13 mouse cellular contexts compared by ENCODE assay signal in genomic region chr13:54345885-54346647, GRCm38 (mm10). TPM values are rescaled to one million over a fixed set of nuclear protein-coding genes. Genes with fewer than 3 reads are reported as not detected.
A peak's percentile ranks its signal among the peaks of the same experiment; 100 is the strongest.
DNase-seq lines count a peak whose midpoint lies in the region; ATAC-seq and TF ChIP-seq lines count a peak whose summit lies in the region.
"Had no signal": no experiment of that assay in that cellular context is flagged by ENCODE, and none has a peak within 500 bp of the region (broad histone marks: within the 10 kb centered on the region; RNA-seq: fewer than 3 reads in every experiment).

No protein-coding gene starts in this region.

- H3K9ac ChIP-seq in forebrain, embryonic 12.5 days = no peak overlapping the region
- H3K9ac ChIP-seq in hindbrain, postnatal 0 days (replicated peaks; ENCODE audit: low read length) = no peak overlapping the region
- H3K9ac ChIP-seq in neural tube, embryonic 14.5 days (replicated peaks; ENCODE audit: low read depth, low read length) = no peak overlapping the region

- TF ChIP-seq CTCF in hindbrain, postnatal 0 days (IDR thresholded peaks at IDR 0.05; ENCODE audit: low read depth) = no peak

- H3K4me2 ChIP-seq in forebrain, embryonic 12.5 days = no peak overlapping the region
- no peak overlapping the region for H3K4me2 ChIP-seq in hindbrain, postnatal 0 days (ENCODE audit: low read depth, low read length)
- H3K4me2 ChIP-seq in neural tube, embryonic 14.5 days (ENCODE audit: low read depth, low read length) = no peak overlapping the region

- H3K27ac ChIP-seq in forebrain, embryonic 12.5 days = peak overlapping the region; percentile 75
- H3K27ac ChIP-seq in hindbrain, postnatal 0 days = peak overlapping the region; percentile 45; the same call in 1 of the 2 replicates
- H3K27ac ChIP-seq in neural tube, embryonic 14.5 days (ENCODE audit: low read depth, low read length) = no peak overlapping the region

- H3K4me1 ChIP-seq in forebrain, embryonic 12.5 days = peaks cover 19% of the 10 kb centered on the region; the same call in 1 of the 2 replicates
- no peaks in the 10 kb centered on the region for H3K4me1 ChIP-seq in hindbrain, postnatal 0 days (ENCODE audit: insufficient read depth, low read length)
- H3K4me1 ChIP-seq in neural tube, embryonic 14.5 days (ENCODE audit: control insufficient read depth, insufficient read depth, low read length) = no peaks in the 10 kb centered on the region

- H3K36me3 ChIP-seq in forebrain, embryonic 12.5 days (replicated peaks) = no peaks in the 10 kb centered on the region
- H3K36me3 ChIP-seq in hindbrain, postnatal 0 days (ENCODE audit: insufficient read depth, low read length) = no peaks in the 10 kb centered on the region
- no peaks in the 10 kb centered on the region for H3K36me3 ChIP-seq in neural tube, embryonic 14.5 days (ENCODE audit: control insufficient read depth, insufficient read depth, low read length)

- WGBS in forebrain, embryonic 12.5 days = 53% methylated on average over 15 of the region's 15 CpGs
- 35% methylated on average over 15 of the region's 15 CpGs for WGBS in hindbrain, postnatal 0 days
- 35% methylated on average over 15 of the region's 15 CpGs for WGBS in neural tube, embryonic 14.5 days

- H3K4me3 ChIP-seq in forebrain, embryonic 12.5 days (replicated peaks) = no peak overlapping the region
- no peak overlapping the region for H3K4me3 ChIP-seq in hindbrain, postnatal 0 days (ENCODE audit: low read length)
- H3K4me3 ChIP-seq in neural tube, embryonic 14.5 days (ENCODE audit: low read depth, low read length) = no peak overlapping the region

- no peaks in the 10 kb centered on the region for H3K27me3 ChIP-seq in forebrain, embryonic 12.5 days
- no peaks in the 10 kb centered on the region for H3K27me3 ChIP-seq in hindbrain, postnatal 0 days (ENCODE audit: insufficient read depth, low read length)
- no peaks in the 10 kb centered on the region for H3K27me3 ChIP-seq in neural tube, embryonic 14.5 days (ENCODE audit: control insufficient read depth, insufficient read depth, low read length)

- peak; percentile 96 for ATAC-seq in forebrain, embryonic 12.5 days (ENCODE audit: low FRiP score)
- peak; percentile 89 for ATAC-seq in hindbrain, postnatal 0 days
- peak; percentile 73; the same call in 1 of the 2 replicates for ATAC-seq in neural tube, embryonic 14.5 days (ENCODE audit: low read depth)

- peak; percentile 34 for DNase-seq in right cerebral cortex, postnatal 4 days
- no peak for DNase-seq in right cerebral cortex, adult 18-20 months
- DNase-seq in hindbrain, postnatal 0 days (ENCODE audit: low spot score) = peak; percentile 71
- DNase-seq in c-Kit-positive CD71-positive TER-119-positive erythroid progenitor cells, embryonic 14.5 days (ENCODE audit: low spot score) = no peak
- DNase-seq in layer of hippocampus, adult 9-10 months (ENCODE audit: low spot score) = no peak
- no peak for DNase-seq in urinary bladder, postnatal 10 days (ENCODE audit: low spot score)
- DNase-seq: heart, postnatal 36 days; kidney, postnatal 10 days; lung, postnatal 10 days; thymus, postnatal 25 days had no signal

- 0 out of 2 replicates have a peak, but pooled peaks cover 6% of the 10 kb centered on the region for H3K9me3 ChIP-seq in forebrain, embryonic 12.5 days
- no peaks in the 10 kb centered on the region for H3K9me3 ChIP-seq in hindbrain, postnatal 0 days (ENCODE audit: low read length)
- H3K9me3 ChIP-seq in neural tube, embryonic 14.5 days (ENCODE audit: control insufficient read depth, low read length) = no peaks in the 10 kb centered on the region

RNA-seq across cellular contexts. Expression of gene Cplx2, which starts 25.1 kb away (rescaled TPM):
- polyA plus RNA-seq in forebrain, embryonic 12.5 days (2016; fragmentation: Nextera tagmentation; extraction: Ambion mirVana) = 14.9 and 15.5 TPM in 2 replicates
- total RNA-seq in hindbrain, postnatal 0 days (2014; rRNA removed) = 118 and 120 TPM in 2 replicates
- 46.2 and 47.4 TPM in 2 replicates for polyA plus RNA-seq in hindbrain, postnatal 0 days (2015; fragmentation: Nextera tagmentation; extraction: Ambion mirVana)
- polyA plus RNA-seq in neural tube, embryonic 14.5 days (2014; fragmentation: Nextera tagmentation; extraction: Ambion mirVana) = 23.6 and 24.1 TPM in 2 replicates
- total RNA-seq: granulocyte monocyte progenitor cell, adult 5-6 weeks had no signal

Comparison
In these comparisons a context has a peak if more than half of its experiments do, and no peak if none do; other contexts are left out.
1. DNase-seq: peak in right cerebral cortex, postnatal 4 days (single experiment) and hindbrain, postnatal 0 days (single experiment); none in right cerebral cortex, adult 18-20 months (single experiment), c-Kit-positive CD71-positive TER-119-positive erythroid progenitor cells, embryonic 14.5 days (single experiment), layer of hippocampus, adult 9-10 months (single experiment) and urinary bladder, postnatal 10 days (single experiment).
2. Peak in every context shown above with its lines, with median percentiles within 50 percentile points of each other: ATAC-seq.